Mouse (Mus musculus) liver, embryonic 14.5 days (tissue): ENCODE results near the gene Ppp1ca. TPM values are rescaled to one million over a fixed set of nuclear protein-coding genes. Genes with fewer than 3 reads are reported as not detected.

Experiments used
- ATAC-seq: fragments of 200-750 bp; cut with Nextera tagmentation; 2 replicates; pipeline ENCODE4 v1.8.0; 2017; ENCODE audit warnings: moderate number of reproducible peaks, mild to moderate bottlenecking, moderate library complexity; ENCODE audit not compliant: insufficient read depth
- DNase-seq, 3 experiments: peaks; one replicate each; pipeline ENCODE4 v3.0.0-alpha.2; 2012 to 2013; ENCODE audit warnings: low read depth in 3 of 3, low spot score in 3 of 3
- H3K27ac ChIP-seq: fragments of 300-500 bp; sonication (generic); 2 replicates; pipeline ENCODE4 v1.5.1; 2014; ENCODE audit warnings: moderate library complexity, mild to moderate bottlenecking, control low read depth, inconsistent platforms
- H3K27me3 ChIP-seq: fragments of 300-500 bp; sonication (generic); 2 replicates; pipeline ENCODE4 v1.6.1; 2014; ENCODE audit warnings: mild to moderate bottlenecking, low read length, moderate library complexity; ENCODE audit not compliant: control insufficient read depth, insufficient read depth
- H3K36me3 ChIP-seq: fragments of 300-500 bp; sonication (generic); replicated peaks from 2 replicates; pipeline ENCODE4 v1.6.1; 2014; ENCODE audit warnings: low read depth; ENCODE audit not compliant: control insufficient read depth, insufficient read depth
- H3K4me1 ChIP-seq, 2 experiments: fragments of 200-500 bp in 1 of 2; fragments of 300-500 bp in 1 of 2; sonication (generic) in 1 of 2; replicated peaks; 2 replicates each; pipeline ENCODE4 v1.6.1; 2012 to 2014; ENCODE audit warnings: antibody characterized with exemption in 1 of 2, inconsistent platforms in 1 of 2, low read length in 1 of 2; ENCODE audit not compliant: control insufficient read depth in 2 of 2, insufficient read depth in 2 of 2
- H3K4me2 ChIP-seq: fragments of 300-500 bp; sonication (generic); 2 replicates; pipeline ENCODE4 v1.6.1; 2014; ENCODE audit warnings: low read depth, mild to moderate bottlenecking, control low read depth, moderate library complexity
- H3K4me3 ChIP-seq, 2 experiments: fragments of 200-500 bp in 1 of 2; fragments of 300-500 bp in 1 of 2; sonication (generic) in 1 of 2; 2 replicates each; pipeline ENCODE4 v1.5.1; 2012 to 2014; ENCODE audit warnings: low read depth in 2 of 2, low read length in 2 of 2, mild to moderate bottlenecking in 2 of 2, control low read depth in 1 of 2, inconsistent platforms in 1 of 2, moderate library complexity in 1 of 2; ENCODE audit not compliant: insufficient read depth in 1 of 2
- H3K9ac ChIP-seq: fragments of 300-500 bp; sonication (generic); replicated peaks from 2 replicates; pipeline ENCODE4 v1.6.1; 2014; ENCODE audit warnings: mild to moderate bottlenecking, control low read depth, moderate library complexity
- H3K9me3 ChIP-seq: fragments of 300-500 bp; sonication (generic); 2 replicates; pipeline ENCODE4 v1.6.1; 2016; ENCODE audit warnings: low read length, mixed read lengths; ENCODE audit not compliant: control insufficient read depth
- CTCF ChIP-seq: IDR thresholded peaks from 2 replicates; pipeline ENCODE4 v1.5.1; 2016; ENCODE audit warnings: antibody characterized with exemption, low read depth, control low read depth
- EP300 ChIP-seq: IDR thresholded peaks from 2 replicates; pipeline ENCODE4 v1.6.1; 2016; ENCODE audit warnings: antibody characterized with exemption, low read depth
- WGBS: fragments of 180-500 bp; shearing (Covaris S2); extraction: QIAGEN DNeasy Blood & Tissue Kit; methylation state at CpG from one replicate; pipeline ENCODE4 v1.1.7; 2014; ENCODE audit not compliant: insufficient replicate concordance; 5-methylcytosine and 5-hydroxymethylcytosine counted together
- polyA plus RNA-seq, 2 experiments: library from polyadenylated mRNA; depleted of rRNA in 1 of 2; stranded (reverse) in 1 of 2; unstranded in 1 of 2; fragments of >200 nt; fragmentation: Nextera tagmentation in 1 of 2; extraction: Ambion mirVana in 1 of 2; gene quantifications; 2 replicates each; pipeline versions ENCODE4 v1.2.1 to v1.2.3; 2012 to 2014

The Ppp1ca gene
- polyA plus RNA-seq, 2 experiments: 214 to 432 TPM

DNA sequence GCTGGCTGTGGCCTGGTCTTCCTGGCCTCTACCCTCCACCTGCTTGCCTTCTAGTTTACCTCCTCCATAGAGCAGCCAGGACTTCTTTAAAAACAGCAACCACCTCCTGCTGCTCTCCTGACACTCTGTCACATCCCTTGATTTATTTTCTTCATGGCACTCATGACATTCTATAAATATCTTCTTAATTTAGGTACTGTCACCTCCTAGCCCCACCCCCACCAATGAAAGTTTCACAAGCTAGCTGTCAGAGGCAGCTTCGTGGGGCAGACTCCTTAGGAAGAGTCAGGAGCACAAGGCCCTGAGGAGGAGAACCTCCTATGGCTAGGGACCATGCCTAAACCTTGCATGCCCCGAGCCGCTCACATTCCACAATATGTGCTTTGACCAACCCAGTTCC, 4.6 kb upstream of the Ppp1ca start:
- H3K9ac ChIP-seq: no peak overlapping the region
- no peak for DNase-seq
- 60% methylated on average over 3 of the region's 3 CpGs for WGBS
- ATAC-seq: no peak
- peaks cover 7 to 20% of the 10 kb centered on the region in 2 experiments for H3K4me1 ChIP-seq
- H3K4me2 ChIP-seq: no peak overlapping the region
- H3K27me3 ChIP-seq: no peaks in the 10 kb centered on the region
- no peak overlapping the region for H3K27ac ChIP-seq
- H3K9me3 ChIP-seq: no peaks in the 10 kb centered on the region
- H3K36me3 ChIP-seq: no peaks in the 10 kb centered on the region
- TF ChIP-seq EP300 (no peak), CTCF (no peak)
- no peak overlapping the region for H3K4me3 ChIP-seq

DNA sequence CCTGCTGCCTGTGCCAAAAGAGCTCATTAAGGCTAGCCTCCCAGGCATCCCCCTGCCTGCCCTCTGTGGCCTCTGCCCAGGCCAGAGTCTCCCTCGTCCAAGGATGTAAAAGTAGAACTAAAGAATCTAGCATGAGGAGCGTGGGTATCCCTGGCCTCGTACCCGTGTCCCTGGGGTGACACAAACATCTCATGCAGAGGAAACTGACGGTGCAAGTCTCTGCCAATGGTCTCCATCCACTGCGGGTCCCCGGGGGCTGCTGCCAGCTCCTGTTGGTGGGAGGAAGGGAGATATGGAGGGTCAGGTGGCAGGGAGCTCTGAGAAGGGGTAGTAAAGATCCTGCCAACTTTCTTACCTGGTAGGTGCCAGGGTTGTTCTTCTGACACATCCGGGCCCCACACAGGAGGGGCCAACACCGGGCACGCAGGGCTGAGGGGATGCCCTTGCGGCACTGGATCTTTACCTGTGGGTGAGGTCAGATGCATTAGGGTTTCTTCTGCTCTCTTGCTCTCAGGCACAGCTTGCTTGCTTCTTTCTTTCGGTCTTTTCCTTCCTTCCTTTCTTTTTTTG, 2.7 kb upstream of the Ppp1ca start:
- peaks cover 10% of the 10 kb centered on the region for H3K36me3 ChIP-seq
- no peak for DNase-seq
- no peak for ATAC-seq
- no peak overlapping the region for H3K4me3 ChIP-seq
- H3K27me3 ChIP-seq: no peaks in the 10 kb centered on the region
- no peak overlapping the region for H3K27ac ChIP-seq
- H3K9me3 ChIP-seq: no peaks in the 10 kb centered on the region
- WGBS: 77% methylated on average over 12 of the region's 12 CpGs
- TF ChIP-seq EP300 (no peak), CTCF (no peak)
- no peak overlapping the region for H3K9ac ChIP-seq
- H3K4me2 ChIP-seq: no peak overlapping the region
- H3K4me1 ChIP-seq: peaks cover 14 to 30% of the 10 kb centered on the region in 2 experiments

DNA sequence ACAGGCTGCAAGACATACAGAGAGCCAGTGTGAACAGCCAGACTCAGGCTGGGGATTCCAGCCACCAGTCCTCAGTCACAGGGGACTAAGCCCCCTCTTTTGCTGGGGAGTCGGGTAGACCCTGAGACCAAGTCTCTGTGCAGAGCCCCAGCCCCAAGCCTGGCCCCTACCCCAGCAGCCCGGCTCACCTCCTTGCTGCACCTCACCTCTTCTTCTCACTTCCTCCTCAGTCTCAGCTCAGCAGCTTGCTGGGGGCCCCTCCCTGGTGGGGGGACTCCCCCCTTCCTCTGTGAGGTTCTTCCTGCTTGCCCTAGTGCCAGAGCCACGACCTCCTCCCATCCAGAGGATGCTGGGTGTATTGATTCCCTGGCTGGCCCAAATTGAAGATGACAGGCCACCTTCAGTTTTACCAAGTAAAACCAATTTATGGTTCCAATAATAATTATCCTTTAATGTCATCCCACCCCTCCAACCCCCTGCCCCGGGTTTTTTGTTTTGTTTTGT, 982 bp upstream of the Ppp1ca start, which contains the start of gene Tbc1d10c:
Gene Tbc1d10c (minus strand): TSS at position 454 of the 504 bp plus-strand sequence.
- peak within 1 kb of the TSS; percentile 85 to 89 for H3K4me3 ChIP-seq
- peaks cover 27% of the 10 kb centered on the region for H3K36me3 ChIP-seq
- TF ChIP-seq EP300: no peak
- TF ChIP-seq CTCF: no peak
- peak within 1 kb of the TSS; percentile 91 for H3K9ac ChIP-seq
- ATAC-seq (no peak), DNase-seq (no peak)
- no peaks in the 10 kb centered on the region for H3K27me3 ChIP-seq
- no peaks in the 10 kb centered on the region for H3K9me3 ChIP-seq
- 16% methylated on average over 4 of the region's 4 CpGs for WGBS
- H3K27ac ChIP-seq: peak within 1 kb of the TSS; percentile 64
- peaks cover 14 to 24% of the 10 kb centered on the region in 2 experiments for H3K4me1 ChIP-seq
- peak within 1 kb of the TSS; percentile 77 for H3K4me2 ChIP-seq

DNA sequence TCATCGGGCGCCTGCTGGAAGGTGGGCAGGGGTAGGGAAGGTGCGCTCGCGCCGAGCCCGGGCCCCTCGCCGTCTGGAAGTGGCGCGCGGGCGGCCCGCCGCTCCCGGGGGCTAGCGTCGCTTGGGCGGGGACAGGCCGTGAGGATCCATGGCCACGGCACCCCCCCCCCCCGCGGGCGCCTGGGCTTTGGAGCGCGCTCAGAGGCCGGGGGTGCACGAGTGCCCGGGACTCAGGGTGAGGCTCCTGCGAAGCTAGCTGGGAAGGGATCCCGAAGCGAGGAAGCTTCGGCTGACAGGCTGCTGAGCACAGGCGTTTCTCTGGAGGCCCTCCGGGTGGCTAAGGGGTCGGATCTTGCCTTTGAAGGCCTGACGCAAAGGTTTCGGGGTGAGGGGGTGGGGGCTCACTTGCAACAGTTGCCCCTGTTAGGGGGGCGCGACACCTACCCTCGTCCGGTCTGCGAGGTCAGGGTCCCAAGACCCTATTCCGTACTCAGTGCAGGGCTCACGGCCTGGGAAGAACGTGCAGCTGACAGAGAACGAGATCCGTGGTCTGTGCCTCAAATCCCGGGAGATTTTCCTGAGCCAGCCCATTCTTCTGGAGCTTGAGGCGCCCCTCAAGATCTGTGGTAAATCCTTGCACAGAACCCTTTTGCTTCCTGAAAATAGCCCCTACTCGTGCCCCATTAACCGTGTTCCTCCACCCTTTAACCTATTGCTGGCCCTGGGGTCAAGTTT, 553 bp downstream of the Ppp1ca start:
- Histone ChIP-seq H3K9me3 (no peaks in the 10 kb centered on the region), H3K4me2 (peak overlapping the region; percentile 77), H3K4me1 (peaks cover 14 to 24% of the 10 kb centered on the region in 2 experiments), H3K27me3 (no peaks in the 10 kb centered on the region), H3K4me3 (peak overlapping the region; percentile 85 to 89), H3K36me3 (peaks cover 43% of the 10 kb centered on the region), H3K27ac (peak overlapping the region; percentile 60), H3K9ac (peak overlapping the region; percentile 91)
- peak; percentile 62 for ATAC-seq
- no peak for TF ChIP-seq CTCF
- TF ChIP-seq EP300: no peak
- WGBS: under 1% methylated on average over 49 of the region's 52 CpGs
- DNase-seq: no peak

DNA sequence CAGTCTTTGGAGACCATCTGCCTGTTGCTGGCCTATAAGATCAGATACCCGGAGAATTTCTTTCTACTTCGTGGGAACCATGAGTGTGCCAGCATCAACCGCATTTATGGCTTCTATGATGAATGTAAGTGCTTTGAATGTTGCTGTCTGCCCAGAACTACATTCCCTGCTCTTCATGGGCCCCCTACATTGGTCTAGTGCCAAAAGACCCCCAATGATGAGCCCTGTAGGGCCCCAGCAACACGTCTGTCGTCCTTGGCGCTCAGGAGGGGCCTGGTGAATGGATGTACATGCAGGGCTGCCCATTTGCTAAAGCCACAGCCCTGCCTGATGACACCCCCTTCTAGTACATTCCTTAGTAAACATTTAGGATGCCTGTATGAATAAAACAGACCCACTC, 1.3 kb downstream of the Ppp1ca start:
- no peak for TF ChIP-seq CTCF
- no peak for TF ChIP-seq EP300
- 52% methylated on average over 6 of the region's 6 CpGs for WGBS
- peak overlapping the region; percentile 60 for H3K27ac ChIP-seq
- peak overlapping the region; percentile 85 to 89 for H3K4me3 ChIP-seq
- H3K9me3 ChIP-seq: no peaks in the 10 kb centered on the region
- H3K27me3 ChIP-seq: no peaks in the 10 kb centered on the region
- peak overlapping the region; percentile 91 for H3K9ac ChIP-seq
- peaks cover 14 to 24% of the 10 kb centered on the region in 2 experiments for H3K4me1 ChIP-seq
- no peak for DNase-seq
- H3K36me3 ChIP-seq: peaks cover 46% of the 10 kb centered on the region
- H3K4me2 ChIP-seq: peak overlapping the region; percentile 77
- ATAC-seq: no peak
